In the genomic region with DNA sequence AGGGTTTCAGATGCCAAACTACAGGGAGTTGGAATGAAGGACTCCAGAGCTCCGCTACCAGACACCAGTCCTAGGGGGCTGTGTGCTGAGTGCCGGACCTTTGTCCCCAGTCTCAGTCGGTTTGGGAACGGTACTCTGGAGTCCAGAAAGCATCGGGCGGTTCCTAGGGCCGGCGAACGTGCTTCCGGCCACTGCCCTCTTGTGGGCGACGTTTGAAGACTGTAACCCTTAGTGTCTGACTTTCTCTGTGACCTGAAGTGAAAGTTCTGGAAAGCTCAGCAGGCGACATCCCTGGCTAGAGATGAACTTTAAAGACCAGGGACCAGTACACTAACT, we compare ENCODE assay signal across 1 mouse cellular context.
TF ChIP-seq lines count a peak whose summit lies in the region.

No protein-coding gene starts in this region.

TF ChIP-seq in MEL, 35 proteins besides CTCF, POLR2A, EP300 and RAD21:
- TF ChIP-seq MYB (IDR thresholded peaks at IDR 0.05; ENCODE audit: low read depth, low read length) (no peak), SMC3 (IDR thresholded peaks at IDR 0.05; ENCODE audit: low read depth, low read length) (peak; percentile 5; the same call in 1 of the 2 replicates)
